Mouse (Mus musculus) inflammation-experienced regulatory T-cells (primary cell): Measurements from ENCODE around the gene 3110082I17Rik. TPM values are rescaled to one million over a fixed set of nuclear protein-coding genes. Genes with fewer than 3 reads are reported as not detected.

Source experiments
- polyA plus RNA-seq, 2 experiments: library from polyadenylated mRNA; unstranded; fragments of 100-300 nt; shearing (Covaris generic); gene quantifications; one replicate each; pipeline ENCODE4 v1.2.1; 2017

3110082I17Rik gene
- polyA plus RNA-seq, result 1 to 10 TPM; 4.7 to 7.7 TPM

DNA sequence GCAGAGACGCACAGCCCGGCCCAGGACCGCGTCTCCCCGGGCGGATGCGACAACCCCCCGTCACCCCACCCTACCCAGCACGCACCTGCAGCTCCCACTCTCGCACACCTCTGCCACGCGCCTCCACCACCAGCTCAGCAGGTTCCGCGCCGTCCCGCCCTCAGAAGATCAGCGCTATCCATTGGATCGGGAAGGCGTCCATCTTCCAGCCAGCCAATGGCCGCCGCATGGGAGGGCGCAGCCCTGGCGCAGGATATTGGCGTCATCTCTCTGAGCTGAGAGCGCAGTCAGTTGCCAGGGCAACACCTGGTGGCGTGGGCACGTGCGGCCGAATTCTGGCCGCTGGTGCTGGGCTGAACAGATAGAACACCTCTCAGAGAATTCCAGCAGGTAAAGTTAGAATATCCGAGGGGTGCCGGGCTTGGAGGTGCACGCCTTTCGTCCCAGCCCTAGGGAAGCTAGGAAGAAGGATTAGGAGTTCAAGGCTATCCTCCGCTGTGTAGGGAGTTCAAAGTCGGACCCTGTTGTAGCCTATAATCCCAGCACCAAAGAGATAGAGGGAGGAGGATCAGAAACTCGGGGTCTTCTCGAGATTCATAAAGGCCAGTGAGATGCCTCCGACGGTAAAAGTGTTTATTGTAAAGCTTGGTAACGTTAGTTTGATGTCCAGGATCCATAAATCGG, at the start of gene 3110082I17Rik:
3110082I17Rik (minus strand) TSS at position 144 of the 684 bp plus-strand sequence.

DNA sequence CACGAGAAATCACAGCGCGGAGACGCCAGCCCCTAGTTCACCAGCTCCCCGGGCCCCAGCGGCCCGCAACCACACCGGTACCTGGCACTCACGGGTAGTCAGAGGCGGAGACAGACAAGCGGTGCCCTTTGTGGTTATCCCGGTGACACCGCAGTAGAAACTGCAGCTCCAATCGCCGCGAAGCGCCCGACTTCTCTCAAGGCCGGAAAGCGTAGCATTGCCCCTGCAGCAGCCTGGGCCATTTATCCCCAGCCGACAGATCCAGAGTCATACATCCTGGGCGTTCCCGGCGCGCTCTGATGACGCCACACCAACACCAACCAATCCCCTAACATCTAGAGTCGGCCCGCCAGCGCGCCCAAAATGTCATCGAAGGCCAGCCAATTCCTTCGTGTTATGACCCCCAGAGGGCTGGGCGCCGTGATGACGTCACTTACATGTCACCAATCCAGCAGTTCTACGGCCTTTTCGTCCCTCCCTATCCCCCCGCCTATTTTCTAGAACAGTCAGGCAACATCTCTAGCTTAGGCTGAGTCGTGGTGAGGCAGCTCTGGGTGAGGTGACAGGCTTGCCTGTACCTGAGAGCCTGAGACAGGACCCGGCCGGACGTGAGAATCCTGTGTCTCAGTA, 24.0 kb upstream of the 3110082I17Rik start, which contains the start of gene Zfand2a:
Zfand2a (minus strand) TSS at position 365 of the 630 bp plus-strand sequence.

DNA sequence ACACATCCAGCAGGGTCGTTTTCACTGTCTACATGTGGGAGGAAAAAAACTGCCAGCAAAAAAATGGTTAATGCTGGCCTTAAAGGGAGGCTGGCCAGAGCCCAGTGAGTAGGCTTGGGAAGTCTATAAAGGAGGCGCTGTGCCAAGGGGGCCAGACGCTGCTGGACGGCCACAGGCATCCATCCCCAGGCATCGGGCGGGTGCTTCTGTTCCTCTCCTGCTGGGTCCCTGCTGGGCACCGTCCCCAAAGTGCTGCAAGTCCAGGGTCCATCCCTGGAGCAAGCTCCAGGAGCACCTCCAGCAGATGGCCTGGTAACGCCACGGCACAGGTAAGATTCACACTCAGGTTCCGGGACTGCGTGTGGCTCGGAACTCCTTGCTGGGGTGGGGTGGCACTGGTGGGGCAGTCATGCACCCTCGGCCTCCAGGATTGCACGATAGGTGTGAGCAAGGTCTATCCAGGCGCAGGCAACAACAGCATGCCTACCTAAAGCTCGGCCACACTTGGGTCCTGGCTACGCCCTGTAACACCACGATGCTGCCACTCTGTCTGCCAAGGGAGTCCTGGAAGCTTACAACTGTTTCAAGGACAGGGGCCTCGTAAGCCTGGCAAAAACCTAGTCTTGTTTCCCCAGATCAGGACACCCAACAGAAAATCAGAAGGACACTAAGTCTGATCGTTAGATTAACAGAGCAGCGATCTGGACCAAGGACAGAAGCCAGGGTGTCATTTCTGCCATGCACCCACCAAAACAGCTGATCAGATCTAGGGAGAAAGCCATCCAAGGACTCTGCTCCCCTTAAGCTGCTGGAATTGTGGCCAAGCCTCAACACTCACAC, 37.1 kb downstream of the 3110082I17Rik start, which contains the start of gene Gper1:
Gper1 (plus strand) TSS at position 126 of the 840 bp plus-strand sequence.

DNA sequence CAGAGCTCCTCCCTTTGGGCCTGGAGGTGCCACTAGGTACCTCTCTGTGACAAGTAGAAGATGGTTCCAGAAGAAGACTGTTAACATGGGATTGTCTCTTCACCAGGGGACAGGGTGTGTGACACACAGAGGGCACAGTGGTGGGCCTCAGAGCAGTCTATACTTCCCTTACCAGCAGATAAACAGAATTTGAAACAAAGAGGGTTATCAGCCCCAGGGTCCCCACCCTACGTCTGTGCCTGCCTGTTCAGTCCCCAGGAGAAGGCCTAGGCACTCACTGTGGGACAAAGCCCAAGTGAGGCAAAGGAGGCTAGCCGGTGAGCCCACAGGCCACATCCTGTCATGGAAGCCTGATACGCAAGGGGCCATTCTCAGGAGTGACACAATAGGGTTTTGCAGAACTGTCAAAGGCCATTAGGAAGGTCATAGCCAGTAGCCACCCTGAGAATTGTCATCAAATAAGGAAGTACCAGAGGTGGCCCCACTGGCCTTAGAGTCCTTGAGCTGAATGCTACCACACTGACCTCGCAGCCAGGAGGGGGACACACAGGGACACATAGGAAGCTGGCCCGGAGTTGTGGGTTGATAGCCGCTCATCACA, 55.4 kb downstream of the 3110082I17Rik start, which contains the start of gene C130050O18Rik:
C130050O18Rik (plus strand) TSS at position 480 of the 601 bp plus-strand sequence.

DNA sequence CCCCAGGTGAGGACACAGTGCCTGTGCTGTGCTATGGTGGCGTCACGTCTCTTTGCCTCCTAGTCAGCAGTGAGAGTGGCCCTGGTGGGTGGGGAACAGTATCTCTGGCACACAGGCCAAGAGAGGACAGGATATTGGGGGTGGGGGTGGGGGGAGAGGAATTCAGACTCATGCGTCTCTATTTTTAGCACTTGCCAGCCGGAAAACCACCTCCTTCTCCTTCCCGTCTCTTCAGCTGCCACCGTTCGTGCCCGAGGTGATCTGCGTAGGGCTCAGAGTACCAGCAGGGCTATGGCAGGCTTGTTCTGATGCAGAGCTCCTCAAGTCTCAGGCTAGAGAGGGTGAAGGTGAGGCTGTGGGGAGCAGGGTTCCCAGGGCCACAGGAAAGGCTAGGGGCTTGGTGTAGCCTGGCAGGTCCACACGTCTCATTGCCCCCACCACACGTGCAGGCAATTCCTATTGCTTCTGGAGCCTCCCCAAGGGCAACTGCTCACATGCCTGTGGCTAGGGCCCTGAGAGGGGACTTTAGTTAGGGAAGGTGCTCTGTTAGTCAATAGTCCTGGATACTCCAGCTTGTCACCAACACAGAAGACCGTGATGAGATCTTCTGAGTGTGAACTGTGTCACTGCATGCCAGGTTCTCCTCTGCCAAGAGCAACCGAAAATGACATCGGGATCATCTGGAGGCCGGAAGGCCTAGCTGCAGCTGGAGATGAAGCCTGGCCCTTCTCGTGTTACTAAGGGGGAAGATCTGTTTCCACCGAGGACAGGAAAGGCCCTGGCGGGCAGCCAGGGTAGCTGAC, 82.7 kb downstream of the 3110082I17Rik start, which contains the start of gene Gpr146:
Gpr146 (plus strand) TSS at position 230 of the 803 bp plus-strand sequence.

DNA sequence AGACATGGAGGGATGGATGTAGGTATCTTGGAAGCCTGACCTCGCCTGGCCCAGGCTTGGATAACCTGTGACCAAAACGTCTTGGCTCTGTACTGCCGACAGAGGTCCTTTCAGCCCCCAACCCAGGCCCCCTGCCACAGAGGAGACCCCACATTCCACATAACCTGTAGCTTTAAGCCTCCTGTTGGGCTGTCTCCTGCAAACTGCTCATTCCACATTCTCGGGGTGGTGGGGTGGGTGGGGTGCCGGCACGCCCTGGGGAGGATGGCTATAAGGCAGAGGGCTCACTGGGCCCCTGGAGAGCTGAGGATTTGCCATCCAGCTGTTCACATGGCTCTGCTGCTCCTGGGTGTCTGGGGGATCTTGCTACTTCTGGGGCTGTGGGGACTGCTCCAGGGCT, 108.0 kb downstream of the 3110082I17Rik start, which contains the start of gene Cyp2w1:
Cyp2w1 (plus strand) TSS at position 301 of the 400 bp plus-strand sequence.

DNA sequence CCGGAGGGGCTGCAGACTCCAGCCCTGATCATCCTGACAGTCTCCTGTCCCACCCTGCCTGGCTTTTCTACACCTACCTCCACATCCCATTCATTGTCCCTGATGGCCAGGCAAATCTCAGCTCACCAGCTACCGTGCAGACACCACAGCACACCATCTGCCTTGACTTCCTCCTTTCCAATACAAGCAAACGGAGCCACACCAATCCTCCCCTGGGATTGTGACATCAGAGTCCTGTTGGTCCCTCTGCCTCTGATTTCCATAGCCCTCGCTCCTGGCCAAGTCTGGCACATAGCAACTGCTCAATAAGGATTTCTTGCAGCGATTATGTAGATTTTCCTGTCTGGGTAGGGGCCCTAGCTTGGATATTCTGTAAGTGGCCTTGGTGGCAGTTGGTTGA, 109.2 kb downstream of the 3110082I17Rik start, which contains the start of gene Cox19:
Cox19 (minus strand) TSS at position 285 of the 400 bp plus-strand sequence.

DNA sequence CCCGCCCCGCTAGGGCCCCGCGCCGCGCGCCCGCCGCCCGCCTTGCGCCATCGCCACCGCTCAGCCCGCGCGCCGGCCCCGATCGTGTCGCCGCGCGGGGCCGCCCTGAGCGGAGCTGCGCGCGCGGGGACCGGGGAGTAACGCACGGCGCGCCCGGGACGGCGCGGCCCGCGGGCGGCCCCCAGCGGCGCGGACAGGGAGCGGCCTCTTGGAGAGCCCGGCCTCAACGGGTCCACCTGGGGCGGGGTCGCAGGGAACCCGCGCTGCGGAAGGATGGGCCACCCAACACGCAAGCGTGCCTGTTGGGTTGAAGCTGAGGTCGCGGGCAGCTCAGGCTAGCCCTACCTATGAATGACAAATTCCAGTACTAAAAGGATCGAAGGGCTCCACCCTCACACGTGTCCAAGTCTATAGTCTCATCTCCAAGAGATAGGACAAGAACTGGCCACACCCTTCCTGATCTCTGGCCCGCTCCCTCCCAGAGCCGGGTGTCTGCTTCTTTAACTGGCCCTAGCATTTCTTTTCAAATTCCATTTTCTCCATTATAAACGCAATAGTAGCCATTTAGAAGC, 134.8 kb downstream of the 3110082I17Rik start, which contains the start of gene Adap1:
Adap1 (minus strand) TSS at position 228 of the 572 bp plus-strand sequence.

Other genes with a start within 250 kb of the 3110082I17Rik start
- gene Get4, start 208.2 kb downstream of the 3110082I17Rik start, polyA plus RNA-seq, result 100 to 1,000 TPM; 115 to 128 TPM
- gene Adap1, start 134.9 kb downstream of the 3110082I17Rik start, polyA plus RNA-seq, result 10 to 100 TPM in 1 of 2 experiments, 1 to 10 TPM in 1; 6.1 to 36.7 TPM
- 10 to 100 TPM; 49.9 to 57.1 TPM for gene Cox19, start 109.1 kb downstream of the 3110082I17Rik start, polyA plus RNA-seq
- not detected for gene Cyp2w1, start 107.9 kb downstream of the 3110082I17Rik start, polyA plus RNA-seq
- 10 to 100 TPM; 10.7 to 11.7 TPM for gene Gpr146, start 82.8 kb downstream of the 3110082I17Rik start, polyA plus RNA-seq
- gene C130050O18Rik, start 55.2 kb downstream of the 3110082I17Rik start, polyA plus RNA-seq, result under 1 TPM; 0.27 to 0.61 TPM
- not detected for gene Gper1, start 37.4 kb downstream of the 3110082I17Rik start, polyA plus RNA-seq
- gene Zfand2a, start 24.0 kb upstream of the 3110082I17Rik start, polyA plus RNA-seq, result 10 to 100 TPM; 10.9 to 17.2 TPM
- under 1 TPM; 0.13 to 0.97 TPM for gene Uncx, start 83.0 kb upstream of the 3110082I17Rik start, polyA plus RNA-seq